Mouse (Mus musculus) embryonic fibroblast, embryonic 13.5 days (primary cell): ENCODE measurements around the gene Ptch1.

ENCODE experiments used
- CTCF ChIP-seq: IDR thresholded peaks from 2 replicates; pipeline ENCODE4 v1.5.1; 2011; ENCODE audit warnings: mild to moderate bottlenecking, control low read depth, low read length, moderate library complexity, borderline replicate concordance; ENCODE audit not compliant: insufficient read depth
- POLR2A ChIP-seq: IDR thresholded peaks from 2 replicates; pipeline ENCODE4 v1.6.1; 2011; ENCODE audit warnings: low read depth, mild to moderate bottlenecking, control low read depth, low read length, moderate library complexity

- no peak for TF ChIP-seq POLR2A
- no peak for TF ChIP-seq CTCF
Observed at GRCm38 (mm10) chr13:63574601-63575000, 1.2 kb upstream of the Ptch1 start.
